ENCODE assay signal across 6 mouse cellular contexts in the genomic region with DNA sequence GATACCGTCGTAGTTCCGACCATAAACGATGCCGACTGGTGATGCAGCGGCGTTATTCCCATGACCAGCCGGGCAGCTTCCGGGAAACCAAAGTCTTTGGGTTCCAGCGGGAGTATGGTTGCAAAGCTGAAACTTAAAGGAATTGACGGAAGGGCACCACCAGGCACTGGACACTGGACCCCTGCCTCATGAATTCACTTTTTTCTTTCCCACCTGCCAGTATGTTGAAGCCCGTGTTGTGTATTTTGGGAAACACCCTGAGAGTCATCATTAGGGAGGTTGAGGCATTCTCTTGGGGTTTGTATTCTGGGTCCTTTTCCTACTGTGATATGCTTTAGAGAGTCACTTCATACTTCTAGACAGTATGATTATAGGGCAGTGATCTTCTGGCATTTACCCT.
DNase-seq lines count a peak whose midpoint lies in the region; ATAC-seq and TF ChIP-seq lines count a peak whose summit lies in the region.
"Not testable (repeated sequence)": the region's sequence is repeated elsewhere in the genome, so short reads cannot be mapped to it uniquely, and the experiment has no call there.

No protein-coding gene starts in this region.

- not testable (repeated sequence) for TF ChIP-seq EP300 in liver, postnatal 0 days (IDR thresholded peaks at IDR 0.05; ENCODE audit: low read depth); stomach, postnatal 0 days (optimal IDR thresholded peaks at IDR 0.05)

- TF ChIP-seq CTCF in liver, postnatal 0 days (IDR thresholded peaks at IDR 0.05; ENCODE audit: low read depth); stomach, postnatal 0 days (IDR thresholded peaks at IDR 0.05; ENCODE audit: low read depth): not testable (repeated sequence)

- not testable (repeated sequence) for H3K9me3 ChIP-seq in heart, embryonic 10.5 days; intestine, embryonic 14.5 days (ENCODE audit: control insufficient read depth, low read length); liver, postnatal 0 days (ENCODE audit: low read length); stomach, postnatal 0 days (ENCODE audit: control insufficient read depth, low read length)

- 51% methylated on average over 12 of the region's 12 CpGs for WGBS in heart, embryonic 10.5 days
- 54% methylated on average over 12 of the region's 12 CpGs for WGBS in intestine, embryonic 14.5 days
- WGBS in liver, postnatal 0 days (ENCODE audit: insufficient replicate concordance) = 52% methylated on average over 12 of the region's 12 CpGs
- WGBS in stomach, postnatal 0 days = 49% methylated on average over 12 of the region's 12 CpGs

- H3K4me1 ChIP-seq in heart, embryonic 10.5 days; intestine, embryonic 14.5 days (replicated peaks; ENCODE audit: control insufficient read depth, insufficient read depth, low read length); liver, postnatal 0 days (ENCODE audit: insufficient read depth); stomach, postnatal 0 days (replicated peaks; ENCODE audit: control insufficient read depth, insufficient read depth): not testable (repeated sequence)

- not testable (repeated sequence) for H3K27me3 ChIP-seq in heart, embryonic 10.5 days (ENCODE audit: insufficient read depth, poor library complexity, severe bottlenecking); intestine, embryonic 14.5 days (replicated peaks; ENCODE audit: control insufficient read depth, insufficient read depth, low read length); liver, postnatal 0 days (ENCODE audit: insufficient read depth, low read length); stomach, postnatal 0 days (ENCODE audit: control insufficient read depth, insufficient read depth, low read length)

- H3K36me3 ChIP-seq in heart, embryonic 10.5 days; intestine, embryonic 14.5 days (ENCODE audit: control insufficient read depth, insufficient read depth, low read length); liver, postnatal 0 days (replicated peaks; ENCODE audit: insufficient read depth, low read length); stomach, postnatal 0 days (ENCODE audit: control insufficient read depth, insufficient read depth, low read length): not testable (repeated sequence)

- peak; percentile 47 for DNase-seq in R1 (ENCODE audit: low read depth, low spot score)
- peak; percentile 99 for DNase-seq in embryo, embryonic 9.5 days (ENCODE audit: extremely low spot score)
- DNase-seq in heart, embryonic 10.5 days (ENCODE audit: low spot score) = peak; percentile 94
- peak; percentile 94 for DNase-seq in intestine, embryonic 14.5 days (ENCODE audit: low spot score)
- peak; percentile 68 for DNase-seq in liver, postnatal 0 days
- peak; percentile 53 for DNase-seq in stomach, postnatal 0 days (ENCODE audit: low spot score)

- H3K4me2 ChIP-seq in intestine, embryonic 14.5 days (ENCODE audit: low read length); liver, postnatal 0 days (ENCODE audit: low read depth, low read length); stomach, postnatal 0 days (replicated peaks; ENCODE audit: low read depth): not testable (repeated sequence)

- ATAC-seq in intestine, embryonic 14.5 days (replicated peaks; ENCODE audit: low FRiP score, low TSS enrichment, low read depth); liver, postnatal 0 days; stomach, postnatal 0 days (ENCODE audit: low FRiP score, low TSS enrichment): not testable (repeated sequence)

- H3K4me3 ChIP-seq in heart, embryonic 10.5 days; intestine, embryonic 14.5 days (ENCODE audit: low read depth, low read length); liver, postnatal 0 days (ENCODE audit: low read depth, low read length); stomach, postnatal 0 days (ENCODE audit: low read depth, low read length): not testable (repeated sequence)

- H3K27ac ChIP-seq in heart, embryonic 10.5 days; intestine, embryonic 14.5 days (ENCODE audit: low read depth); liver, postnatal 0 days (ENCODE audit: low read depth); stomach, postnatal 0 days (replicated peaks): not testable (repeated sequence)

- not testable (repeated sequence) for H3K9ac ChIP-seq in intestine, embryonic 14.5 days (ENCODE audit: low read length); liver, postnatal 0 days (replicated peaks); stomach, postnatal 0 days (ENCODE audit: low read length)

Comparison
In these comparisons a context has a peak if more than half of its experiments do, and no peak if none do; other contexts are left out.
1. DNase-seq: peak in every context shown above with its lines; median percentile 99 in embryo, embryonic 9.5 days; 94 in heart, embryonic 10.5 days; 94 in intestine, embryonic 14.5 days; 68 in liver, postnatal 0 days; 53 in stomach, postnatal 0 days; 47 in R1.